Mouse (Mus musculus) heart, postnatal 0 days (tissue): Measurements from ENCODE around the gene Epx.

Source experiments
- CTCF ChIP-seq: IDR thresholded peaks from 2 replicates; pipeline ENCODE4 v1.5.1; 2016; ENCODE audit warnings: antibody characterized with exemption, control low read depth, low read depth
- EP300 ChIP-seq: IDR thresholded peaks from 2 replicates; pipeline ENCODE4 v1.6.1; 2016; ENCODE audit warnings: antibody characterized with exemption, low read depth

- no peak for TF ChIP-seq EP300
- TF ChIP-seq CTCF, result no peak
Measured at GRCm38 (mm10) chr11:87859273-87859672, 16.1 kb downstream of the Epx start.
